Mouse (Mus musculus) liver, embryonic 14.5 days (tissue): ENCODE measurements around the gene Hist1h2bp. TPM values are rescaled to one million over a fixed set of nuclear protein-coding genes. Genes with fewer than 3 reads are reported as not detected.
"Not testable (repeated sequence)": the region's sequence is repeated elsewhere in the genome, so short reads cannot be mapped to it uniquely, and the experiment has no call there.

Experiments used
- ATAC-seq: fragments of 200-750 bp; cut with Nextera tagmentation; 2 replicates; pipeline ENCODE4 v1.8.0; 2017; ENCODE audit warnings: moderate number of reproducible peaks, mild to moderate bottlenecking, moderate library complexity; ENCODE audit not compliant: insufficient read depth
- DNase-seq, 3 experiments: peaks; one replicate each; pipeline ENCODE4 v3.0.0-alpha.2; 2012 to 2013; ENCODE audit warnings: low read depth in 3 of 3, low spot score in 3 of 3
- H3K27ac ChIP-seq: fragments of 300-500 bp; sonication (generic); 2 replicates; pipeline ENCODE4 v1.5.1; 2014; ENCODE audit warnings: moderate library complexity, mild to moderate bottlenecking, control low read depth, inconsistent platforms
- H3K27me3 ChIP-seq: fragments of 300-500 bp; sonication (generic); 2 replicates; pipeline ENCODE4 v1.6.1; 2014; ENCODE audit warnings: mild to moderate bottlenecking, low read length, moderate library complexity; ENCODE audit not compliant: control insufficient read depth, insufficient read depth
- H3K36me3 ChIP-seq: fragments of 300-500 bp; sonication (generic); replicated peaks from 2 replicates; pipeline ENCODE4 v1.6.1; 2014; ENCODE audit warnings: low read depth; ENCODE audit not compliant: control insufficient read depth, insufficient read depth
- H3K4me1 ChIP-seq, 2 experiments: fragments of 200-500 bp in 1 of 2; fragments of 300-500 bp in 1 of 2; sonication (generic) in 1 of 2; replicated peaks; 2 replicates each; pipeline ENCODE4 v1.6.1; 2012 to 2014; ENCODE audit warnings: antibody characterized with exemption in 1 of 2, inconsistent platforms in 1 of 2, low read length in 1 of 2; ENCODE audit not compliant: control insufficient read depth in 2 of 2, insufficient read depth in 2 of 2
- H3K4me2 ChIP-seq: fragments of 300-500 bp; sonication (generic); 2 replicates; pipeline ENCODE4 v1.6.1; 2014; ENCODE audit warnings: low read depth, mild to moderate bottlenecking, control low read depth, moderate library complexity
- H3K4me3 ChIP-seq, 2 experiments: fragments of 200-500 bp in 1 of 2; fragments of 300-500 bp in 1 of 2; sonication (generic) in 1 of 2; 2 replicates each; pipeline ENCODE4 v1.5.1; 2012 to 2014; ENCODE audit warnings: low read depth in 2 of 2, low read length in 2 of 2, mild to moderate bottlenecking in 2 of 2, control low read depth in 1 of 2, inconsistent platforms in 1 of 2, moderate library complexity in 1 of 2; ENCODE audit not compliant: insufficient read depth in 1 of 2
- H3K9ac ChIP-seq: fragments of 300-500 bp; sonication (generic); replicated peaks from 2 replicates; pipeline ENCODE4 v1.6.1; 2014; ENCODE audit warnings: mild to moderate bottlenecking, control low read depth, moderate library complexity
- H3K9me3 ChIP-seq: fragments of 300-500 bp; sonication (generic); 2 replicates; pipeline ENCODE4 v1.6.1; 2016; ENCODE audit warnings: low read length, mixed read lengths; ENCODE audit not compliant: control insufficient read depth
- CTCF ChIP-seq: IDR thresholded peaks from 2 replicates; pipeline ENCODE4 v1.5.1; 2016; ENCODE audit warnings: antibody characterized with exemption, low read depth, control low read depth
- EP300 ChIP-seq: IDR thresholded peaks from 2 replicates; pipeline ENCODE4 v1.6.1; 2016; ENCODE audit warnings: antibody characterized with exemption, low read depth
- WGBS: fragments of 180-500 bp; shearing (Covaris S2); extraction: QIAGEN DNeasy Blood & Tissue Kit; methylation state at CpG from one replicate; pipeline ENCODE4 v1.1.7; 2014; ENCODE audit not compliant: insufficient replicate concordance; 5-methylcytosine and 5-hydroxymethylcytosine counted together
- polyA plus RNA-seq, 2 experiments: library from polyadenylated mRNA; depleted of rRNA in 1 of 2; stranded (reverse) in 1 of 2; unstranded in 1 of 2; fragments of >200 nt; fragmentation: Nextera tagmentation in 1 of 2; extraction: Ambion mirVana in 1 of 2; gene quantifications; 2 replicates each; pipeline versions ENCODE4 v1.2.1 to v1.2.3; 2012 to 2014

The Hist1h2bp gene
- polyA plus RNA-seq (2012; rRNA removed) = 2.6 and 4.2 TPM in 2 replicates
- 3.0 and 4.1 TPM in 2 replicates for polyA plus RNA-seq (2014; fragmentation: Nextera tagmentation; extraction: Ambion mirVana)

- TF ChIP-seq EP300 (peak; percentile 52; the same call in 1 of the 2 replicates), CTCF (0 out of 2 replicates have a peak, but pooled peaks have one; percentile 9)
- WGBS = under 1% methylated on average over 37 of the region's 63 CpGs
- H3K9ac ChIP-seq = peak within 1 kb of the TSS; percentile 96
- peak within 1 kb of the TSS; percentile 90 for H3K4me2 ChIP-seq
- not testable (repeated sequence) for H3K9me3 ChIP-seq, H3K36me3 ChIP-seq, H3K27me3 ChIP-seq
- H3K4me3 ChIP-seq = peak within 1 kb of the TSS; percentile 56 to 69
- DNase-seq (peak; percentile 94 to 97 (median 96)), ATAC-seq (peak; percentile 81)
- H3K4me1 ChIP-seq = peaks cover 26 to 31% of the 10 kb centered on the region in 2 experiments
- H3K27ac ChIP-seq = peak within 1 kb of the TSS; percentile 95
Measured at GRCm38 (mm10) chr13:21786899-21787629, at the start of gene Hist1h2bp, which contains the start of gene Hist1h2an. Gene Hist1h2bp, plus strand, starts transcription at chr13:21787461. Gene Hist1h2an, minus strand, starts transcription at chr13:21787218.

DNA sequence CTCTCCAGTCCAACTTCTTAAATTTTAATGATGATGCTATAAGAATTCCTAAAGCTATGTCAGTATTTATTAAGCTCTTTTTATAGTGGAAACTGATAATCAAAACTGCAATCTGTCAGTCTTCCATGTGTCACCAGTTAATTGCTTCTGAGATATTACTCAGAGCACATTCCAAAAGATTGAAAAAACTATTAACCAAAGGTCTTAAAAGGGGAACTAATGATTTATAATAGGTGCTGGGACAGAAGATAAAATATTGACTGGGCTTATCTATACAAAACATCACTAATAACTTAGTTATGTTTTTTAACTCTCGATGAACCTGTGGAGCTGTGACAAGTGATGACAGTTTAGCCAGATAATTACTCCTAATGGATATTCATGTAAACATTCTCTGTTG, 42.3 kb upstream of the Hist1h2bp start:
- no peak overlapping the region for H3K9ac ChIP-seq
- peaks cover 3 to 7% of the 10 kb centered on the region in 2 experiments; a peak in 3 of 4 replicates for H3K4me1 ChIP-seq
- no peak overlapping the region for H3K4me2 ChIP-seq
- ATAC-seq (no peak), DNase-seq (no peak)
- no peaks in the 10 kb centered on the region for H3K9me3 ChIP-seq
- H3K36me3 ChIP-seq = no peaks in the 10 kb centered on the region
- no peak overlapping the region for H3K4me3 ChIP-seq
- H3K27me3 ChIP-seq = no peaks in the 10 kb centered on the region
- WGBS = 32% methylated on average over 1 of the region's 1 CpGs
- H3K27ac ChIP-seq = no peak overlapping the region
- TF ChIP-seq CTCF = no peak
- no peak for TF ChIP-seq EP300

GRCm38 (mm10) chr13:21749387-21750158, 37.7 kb upstream of the Hist1h2bp start:
- WGBS = 3% methylated on average over 5 of the region's 5 CpGs
- H3K27me3 ChIP-seq = no peaks in the 10 kb centered on the region
- DNase-seq = peak in 2 of 3 experiments; percentile 44 to 60
- H3K36me3 ChIP-seq = no peaks in the 10 kb centered on the region
- TF ChIP-seq EP300 = no peak; the same call in 1 of the 2 replicates
- no peak for TF ChIP-seq CTCF
- H3K27ac ChIP-seq = peak overlapping the region; percentile 85
- H3K9me3 ChIP-seq = no peaks in the 10 kb centered on the region
- ATAC-seq = no peak
- H3K4me1 ChIP-seq = peaks cover 11 to 16% of the 10 kb centered on the region in 2 experiments
- peak overlapping the region; percentile 79 for H3K4me2 ChIP-seq
- peak overlapping the region; percentile 72 to 77 for H3K4me3 ChIP-seq
- peak overlapping the region; percentile 82 for H3K9ac ChIP-seq

GRCm38 (mm10) chr13:21750159-21751017, 36.9 kb upstream of the Hist1h2bp start, which contains the start of gene Hist1h4k:
Gene Hist1h4k, minus strand, starts transcription at chr13:21750505.
- not testable (repeated sequence) for H3K36me3 ChIP-seq, H3K27me3 ChIP-seq, H3K9me3 ChIP-seq
- Histone ChIP-seq H3K4me1 (peaks cover 11 to 16% of the 10 kb centered on the region in 2 experiments), H3K4me3 (peak within 1 kb of the TSS; percentile 72 to 77), H3K4me2 (peak within 1 kb of the TSS; percentile 79), H3K27ac (peak within 1 kb of the TSS; percentile 97), H3K9ac (peak within 1 kb of the TSS; percentile 96)
- DNase-seq (peak; percentile 71 to 87 (median 74)), ATAC-seq (peak; percentile 55)
- TF ChIP-seq EP300 = peak; percentile 90
- WGBS = under 1% methylated on average over 41 of the region's 56 CpGs
